Mouse (Mus musculus): ENCODE data around the gene Alkal2. TPM values are rescaled to one million over a fixed set of nuclear protein-coding genes. Genes with fewer than 3 reads are reported as not detected.

Gene Alkal2
- not detected for total RNA-seq (2023)

GRCm38 (mm10) chr12:30883986-30884621, at the start of gene Alkal2:
Gene Alkal2, plus strand, starts transcription at chr12:30884322.

GRCm38 (mm10) chr12:30911261-30912047, 27.3 kb downstream of the Alkal2 start, which contains the start of the genes Acp1 and Sh3yl1:
Gene Acp1, minus strand, starts transcription at chr12:30911589.
Gene Sh3yl1, plus strand, starts transcription at chr12:30911668.

Other genes with a start within 250 kb of the Alkal2 start
- gene Acp1, start 27.3 kb downstream of the Alkal2 start, total RNA-seq (2023) = 23.1 TPM
- 1.4 TPM for gene Sh3yl1, start 27.3 kb downstream of the Alkal2 start, total RNA-seq (2023)
- 0.24 TPM for gene Fam110c, start 189.5 kb downstream of the Alkal2 start, total RNA-seq (2023)

All from CD4-positive naive resting alpha-beta T cell, adult 57 days (primary cell).